Mouse (Mus musculus) adrenal gland, postnatal 36 days (tissue): ENCODE data around the gene Gpx1. TPM values are rescaled to one million over a fixed set of nuclear protein-coding genes. Genes with fewer than 3 reads are reported as not detected.

ENCODE experiments used
- total RNA-seq, 2 experiments: library from RNA; stranded (reverse); gene quantifications; 2 replicates each; pipeline ENCODE4 v1.2.3; 2021

Gpx1 gene
- total RNA-seq, 2 experiments from 2014 or later: 538 to 748 TPM

Other genes starting within 250 kb of the Gpx1 start
- gene Apeh, start 244.3 kb upstream of the Gpx1 start, total RNA-seq: 10 to 100 TPM; 72.7 to 88.0 TPM
- 1 to 10 TPM; 3.2 to 4.3 TPM for gene Bsn, start 148.5 kb upstream of the Gpx1 start, total RNA-seq
- gene Dag1, start 74.9 kb upstream of the Gpx1 start, total RNA-seq: 100 to 1,000 TPM; 142 to 144 TPM
- gene Nicn1, start 48.5 kb upstream of the Gpx1 start, total RNA-seq: 10 to 100 TPM; 17.1 TPM
- 1 to 10 TPM; 2.7 to 4.4 TPM for gene Amt, start 42.0 kb upstream of the Gpx1 start, total RNA-seq
- 100 to 1,000 TPM; 363 to 383 TPM for gene Rhoa, start 32.8 kb upstream of the Gpx1 start, total RNA-seq
- 10 to 100 TPM; 38.8 to 48.3 TPM for gene Tcta, start 32.7 kb upstream of the Gpx1 start, total RNA-seq
- gene Usp4, start 8.9 kb downstream of the Gpx1 start, total RNA-seq: 100 to 1,000 TPM; 110 to 120 TPM
- gene 1700102P08Rik, start 53.9 kb downstream of the Gpx1 start, total RNA-seq: 1 to 10 TPM in 1 of 2 experiments, under 1 TPM in 1; 0.93 to 1.3 TPM
- gene Ccdc36, start 89.6 kb downstream of the Gpx1 start, total RNA-seq: not detected
- gene BC048562, start 97.6 kb downstream of the Gpx1 start, total RNA-seq: not detected
- 10 to 100 TPM; 37.1 to 48.1 TPM for gene Ccdc71, start 121.6 kb downstream of the Gpx1 start, total RNA-seq
- gene Klhdc8b, start 122.7 kb downstream of the Gpx1 start, total RNA-seq: 10 to 100 TPM; 20.1 to 21.5 TPM
- gene Lamb2, start 140.8 kb downstream of the Gpx1 start, total RNA-seq: 100 to 1,000 TPM; 117 to 133 TPM
- gene Usp19, start 151.7 kb downstream of the Gpx1 start, total RNA-seq: 100 to 1,000 TPM; 204 to 213 TPM
- gene Qars, start 168.8 kb downstream of the Gpx1 start, total RNA-seq: 100 to 1,000 TPM; 191 to 194 TPM
- gene Qrich1, start 177.9 kb downstream of the Gpx1 start, total RNA-seq: 100 to 1,000 TPM; 106 to 125 TPM
- 100 to 1,000 TPM in 1 of 2 experiments, 10 to 100 TPM in 1; 76.8 to 118 TPM for gene Impdh2, start 221.4 kb downstream of the Gpx1 start, total RNA-seq
- gene Ndufaf3, start 228.5 kb downstream of the Gpx1 start, total RNA-seq: 10 to 100 TPM; 63.6 to 75.4 TPM
- 10 to 100 TPM; 61.1 to 72.7 TPM for gene Dalrd3, start 231.0 kb downstream of the Gpx1 start, total RNA-seq
- gene Wdr6, start 239.8 kb downstream of the Gpx1 start, total RNA-seq: 100 to 1,000 TPM; 119 to 121 TPM